Mouse (Mus musculus): ENCODE results near the gene Vwa2. TPM values are rescaled to one million over a fixed set of nuclear protein-coding genes. Genes with fewer than 3 reads are reported as not detected.

The Vwa2 gene
- polyA plus RNA-seq, 1 experiment from 2014 or later = 0.11 TPM

GRCm38 (mm10) chr19:56950818-56951217, 76.8 kb downstream of the Vwa2 start:
- no peaks in the 10 kb centered on the region for H3K36me3 ChIP-seq (ENCODE audit: control insufficient read depth, insufficient read depth, low read length)
- H3K4me1 ChIP-seq (ENCODE audit: control insufficient read depth in 2 of 2, insufficient read depth in 2 of 2, low read length in 2 of 2) = no peaks in the 10 kb centered on the region
- H3K27me3 ChIP-seq (ENCODE audit: control insufficient read depth, insufficient read depth, low read length) = no peaks in the 10 kb centered on the region
- no peak overlapping the region for H3K27ac ChIP-seq (replicated peaks in 1 of 2; ENCODE audit: control insufficient read depth in 1 of 2, insufficient read depth in 1 of 2, low read depth in 2 of 2, low read length in 2 of 2)
- 89% methylated on average over 7 of the region's 7 CpGs for WGBS
- no peak overlapping the region for H3K4me3 ChIP-seq (ENCODE audit: control insufficient read depth in 1 of 2, insufficient read depth in 1 of 2, low read depth in 1 of 2, low read length in 2 of 2)
- no peak overlapping the region for H3K9ac ChIP-seq (ENCODE audit: low read length)
- H3K4me2 ChIP-seq (ENCODE audit: low read length) = no peak overlapping the region
- no peak for ATAC-seq (ENCODE audit: insufficient number of reproducible peaks, insufficient read depth, low FRiP score, low read depth)
- no peaks in the 10 kb centered on the region for H3K9me3 ChIP-seq (ENCODE audit: control insufficient read depth, low read length)

GRCm38 (mm10) chr19:56953856-56954255, 79.8 kb downstream of the Vwa2 start:
- Histone ChIP-seq H3K4me3 (ENCODE audit: control insufficient read depth in 1 of 2, insufficient read depth in 1 of 2, low read depth in 1 of 2, low read length in 2 of 2) (no peak overlapping the region), H3K4me1 (ENCODE audit: control insufficient read depth in 2 of 2, insufficient read depth in 2 of 2, low read length in 2 of 2) (no peaks in the 10 kb centered on the region), H3K36me3 (ENCODE audit: control insufficient read depth, insufficient read depth, low read length) (no peaks in the 10 kb centered on the region), H3K4me2 (ENCODE audit: low read length) (no peak overlapping the region), H3K27me3 (ENCODE audit: control insufficient read depth, insufficient read depth, low read length) (no peaks in the 10 kb centered on the region), H3K27ac (replicated peaks in 1 of 2; ENCODE audit: control insufficient read depth in 1 of 2, insufficient read depth in 1 of 2, low read depth in 2 of 2, low read length in 2 of 2) (no peak overlapping the region), H3K9me3 (ENCODE audit: control insufficient read depth, low read length) (no peaks in the 10 kb centered on the region), H3K9ac (ENCODE audit: low read length) (no peak overlapping the region)
- no peak for ATAC-seq (ENCODE audit: insufficient number of reproducible peaks, insufficient read depth, low FRiP score, low read depth)
- 83% methylated on average over 4 of the region's 4 CpGs for WGBS

- 85% methylated on average over 13 of the region's 13 CpGs for WGBS
- Histone ChIP-seq H3K9ac (ENCODE audit: low read length) (no peak overlapping the region), H3K27ac (replicated peaks in 1 of 2; ENCODE audit: control insufficient read depth in 1 of 2, insufficient read depth in 1 of 2, low read depth in 2 of 2, low read length in 2 of 2) (no peak overlapping the region), H3K4me2 (ENCODE audit: low read length) (no peak overlapping the region), H3K4me1 (ENCODE audit: control insufficient read depth in 2 of 2, insufficient read depth in 2 of 2, low read length in 2 of 2) (peaks cover 5 to 6% of the 10 kb centered on the region in 2 experiments; a peak in 1 of 4 replicates), H3K9me3 (ENCODE audit: control insufficient read depth, low read length) (no peaks in the 10 kb centered on the region), H3K4me3 (ENCODE audit: control insufficient read depth in 1 of 2, insufficient read depth in 1 of 2, low read depth in 1 of 2, low read length in 2 of 2) (no peak overlapping the region), H3K36me3 (ENCODE audit: control insufficient read depth, insufficient read depth, low read length) (no peaks in the 10 kb centered on the region), H3K27me3 (ENCODE audit: control insufficient read depth, insufficient read depth, low read length) (no peaks in the 10 kb centered on the region)
- ATAC-seq (ENCODE audit: insufficient number of reproducible peaks, insufficient read depth, low FRiP score, low read depth) = no peak
Measured at GRCm38 (mm10) chr19:56954857-56955256, 80.8 kb downstream of the Vwa2 start.

GRCm38 (mm10) chr19:56955568-56956513, 81.8 kb downstream of the Vwa2 start:
- no peaks in the 10 kb centered on the region for H3K9me3 ChIP-seq (ENCODE audit: control insufficient read depth, low read length)
- 84% methylated on average over 20 of the region's 20 CpGs for WGBS
- H3K27me3 ChIP-seq (ENCODE audit: control insufficient read depth, insufficient read depth, low read length) = no peaks in the 10 kb centered on the region
- no peak overlapping the region for H3K4me3 ChIP-seq (ENCODE audit: control insufficient read depth in 1 of 2, insufficient read depth in 1 of 2, low read depth in 1 of 2, low read length in 2 of 2)
- no peak overlapping the region for H3K9ac ChIP-seq (ENCODE audit: low read length)
- no peak overlapping the region for H3K4me2 ChIP-seq (ENCODE audit: low read length)
- peaks cover 5 to 6% of the 10 kb centered on the region in 2 experiments; a peak in 1 of 4 replicates for H3K4me1 ChIP-seq (ENCODE audit: control insufficient read depth in 2 of 2, insufficient read depth in 2 of 2, low read length in 2 of 2)
- no peak for ATAC-seq (ENCODE audit: insufficient number of reproducible peaks, insufficient read depth, low FRiP score, low read depth)
- H3K36me3 ChIP-seq (ENCODE audit: control insufficient read depth, insufficient read depth, low read length) = no peaks in the 10 kb centered on the region
- no peak overlapping the region for H3K27ac ChIP-seq (replicated peaks in 1 of 2; ENCODE audit: control insufficient read depth in 1 of 2, insufficient read depth in 1 of 2, low read depth in 2 of 2, low read length in 2 of 2)

- Histone ChIP-seq H3K27ac (replicated peaks in 1 of 2; ENCODE audit: control insufficient read depth in 1 of 2, insufficient read depth in 1 of 2, low read depth in 2 of 2, low read length in 2 of 2) (no peak overlapping the region), H3K27me3 (ENCODE audit: control insufficient read depth, insufficient read depth, low read length) (no peaks in the 10 kb centered on the region), H3K4me3 (ENCODE audit: control insufficient read depth in 1 of 2, insufficient read depth in 1 of 2, low read depth in 1 of 2, low read length in 2 of 2) (no peak overlapping the region), H3K36me3 (ENCODE audit: control insufficient read depth, insufficient read depth, low read length) (no peaks in the 10 kb centered on the region), H3K9ac (ENCODE audit: low read length) (no peak overlapping the region), H3K9me3 (ENCODE audit: control insufficient read depth, low read length) (no peaks in the 10 kb centered on the region), H3K4me1 (ENCODE audit: control insufficient read depth in 2 of 2, insufficient read depth in 2 of 2, low read length in 2 of 2) (peaks cover 5 to 6% of the 10 kb centered on the region in 2 experiments; a peak in 1 of 4 replicates), H3K4me2 (ENCODE audit: low read length) (no peak overlapping the region)
- no peak for ATAC-seq (ENCODE audit: insufficient number of reproducible peaks, insufficient read depth, low FRiP score, low read depth)
- 85% methylated on average over 4 of the region's 4 CpGs for WGBS
Measured at GRCm38 (mm10) chr19:56958011-56958410, 84.0 kb downstream of the Vwa2 start.

- Histone ChIP-seq H3K4me2 (ENCODE audit: low read length) (no peak overlapping the region), H3K9ac (ENCODE audit: low read length) (no peak overlapping the region), H3K27ac (replicated peaks in 1 of 2; ENCODE audit: control insufficient read depth in 1 of 2, insufficient read depth in 1 of 2, low read depth in 2 of 2, low read length in 2 of 2) (no peak overlapping the region), H3K4me1 (ENCODE audit: control insufficient read depth in 2 of 2, insufficient read depth in 2 of 2, low read length in 2 of 2) (peaks cover 5 to 6% of the 10 kb centered on the region in 2 experiments; a peak in 1 of 4 replicates), H3K9me3 (ENCODE audit: control insufficient read depth, low read length) (no peaks in the 10 kb centered on the region), H3K4me3 (ENCODE audit: control insufficient read depth in 1 of 2, insufficient read depth in 1 of 2, low read depth in 1 of 2, low read length in 2 of 2) (no peak overlapping the region), H3K36me3 (ENCODE audit: control insufficient read depth, insufficient read depth, low read length) (no peaks in the 10 kb centered on the region), H3K27me3 (ENCODE audit: control insufficient read depth, insufficient read depth, low read length) (no peaks in the 10 kb centered on the region)
- no peak for ATAC-seq (ENCODE audit: insufficient number of reproducible peaks, insufficient read depth, low FRiP score, low read depth)
- 52% methylated on average over 6 of the region's 6 CpGs for WGBS
Measured at GRCm38 (mm10) chr19:56958582-56959021, 84.6 kb downstream of the Vwa2 start.

GRCm38 (mm10) chr19:56959057-56959456, 85.0 kb downstream of the Vwa2 start:
- Histone ChIP-seq H3K27ac (replicated peaks in 1 of 2; ENCODE audit: control insufficient read depth in 1 of 2, insufficient read depth in 1 of 2, low read depth in 2 of 2, low read length in 2 of 2) (no peak overlapping the region), H3K9ac (ENCODE audit: low read length) (no peak overlapping the region), H3K9me3 (ENCODE audit: control insufficient read depth, low read length) (no peaks in the 10 kb centered on the region), H3K27me3 (ENCODE audit: control insufficient read depth, insufficient read depth, low read length) (no peaks in the 10 kb centered on the region), H3K4me3 (ENCODE audit: control insufficient read depth in 1 of 2, insufficient read depth in 1 of 2, low read depth in 1 of 2, low read length in 2 of 2) (no peak overlapping the region), H3K4me1 (ENCODE audit: control insufficient read depth in 2 of 2, insufficient read depth in 2 of 2, low read length in 2 of 2) (peaks cover 5 to 6% of the 10 kb centered on the region in 2 experiments; a peak in 1 of 4 replicates), H3K36me3 (ENCODE audit: control insufficient read depth, insufficient read depth, low read length) (no peaks in the 10 kb centered on the region), H3K4me2 (ENCODE audit: low read length) (no peak overlapping the region)
- no peak for ATAC-seq (ENCODE audit: insufficient number of reproducible peaks, insufficient read depth, low FRiP score, low read depth)
- 84% methylated on average over 2 of the region's 2 CpGs for WGBS
